Mouse (Mus musculus) hindbrain, embryonic 16.5 days (tissue): ENCODE results near the gene Myo16. TPM values are rescaled to one million over a fixed set of nuclear protein-coding genes. Genes with fewer than 3 reads are reported as not detected.

Experiments used
- ATAC-seq: fragments of 200-750 bp; cut with Nextera tagmentation; 2 replicates; pipeline ENCODE4 v1.8.0; 2017; ENCODE audit warnings: moderate TSS enrichment, moderate library complexity
- H3K27ac ChIP-seq: fragments of 300-500 bp; sonication (generic); 2 replicates; pipeline ENCODE4 v1.5.1; 2014; ENCODE audit warnings: low read depth, mild to moderate bottlenecking, control low read depth, low read length, moderate library complexity
- H3K27me3 ChIP-seq: fragments of 300-500 bp; sonication (generic); replicated peaks from 2 replicates; pipeline ENCODE4 v1.6.1; 2014; ENCODE audit warnings: low read length; ENCODE audit not compliant: control insufficient read depth, insufficient read depth
- H3K36me3 ChIP-seq: fragments of 300-500 bp; sonication (generic); 2 replicates; pipeline ENCODE4 v1.6.1; 2014; ENCODE audit warnings: mild to moderate bottlenecking, low read length, moderate library complexity, mixed read lengths; ENCODE audit not compliant: control insufficient read depth, insufficient read depth
- H3K4me1 ChIP-seq: fragments of 300-500 bp; sonication (generic); 2 replicates; pipeline ENCODE4 v1.6.1; 2014; ENCODE audit warnings: low read depth, low read length; ENCODE audit not compliant: control insufficient read depth, insufficient read depth
- H3K4me2 ChIP-seq: fragments of 300-500 bp; sonication (generic); 2 replicates; pipeline ENCODE4 v1.6.1; 2014; ENCODE audit warnings: mild to moderate bottlenecking, low read length, control low read depth, moderate library complexity
- H3K4me3 ChIP-seq: fragments of 300-500 bp; sonication (generic); 2 replicates; pipeline ENCODE4 v1.5.1; 2014; ENCODE audit warnings: mild to moderate bottlenecking, low read length, control low read depth, moderate library complexity
- H3K9ac ChIP-seq: fragments of 300-500 bp; sonication (generic); 2 replicates; pipeline ENCODE4 v1.6.1; 2014; ENCODE audit warnings: low read depth, mild to moderate bottlenecking, control low read depth, low read length, moderate library complexity
- H3K9me3 ChIP-seq: fragments of 300-500 bp; sonication (generic); 2 replicates; pipeline ENCODE4 v1.6.1; 2014; ENCODE audit warnings: mild to moderate bottlenecking, low read length, moderate library complexity; ENCODE audit not compliant: control insufficient read depth
- WGBS: fragments of 180-500 bp; shearing (Covaris S2); extraction: QIAGEN DNeasy Blood & Tissue Kit; methylation state at CpG from one replicate; pipeline ENCODE4 v1.1.7; 2014; 5-methylcytosine and 5-hydroxymethylcytosine counted together
- polyA plus RNA-seq: library from polyadenylated mRNA; unstranded; fragments of >200 nt; fragmentation: Nextera tagmentation; extraction: Ambion mirVana; gene quantifications from 2 replicates; pipeline ENCODE4 v1.2.1, GENCODE M21; 2015

Gene Myo16
- polyA plus RNA-seq, 1 experiment from 2014 or later: 6.1 TPM

DNA sequence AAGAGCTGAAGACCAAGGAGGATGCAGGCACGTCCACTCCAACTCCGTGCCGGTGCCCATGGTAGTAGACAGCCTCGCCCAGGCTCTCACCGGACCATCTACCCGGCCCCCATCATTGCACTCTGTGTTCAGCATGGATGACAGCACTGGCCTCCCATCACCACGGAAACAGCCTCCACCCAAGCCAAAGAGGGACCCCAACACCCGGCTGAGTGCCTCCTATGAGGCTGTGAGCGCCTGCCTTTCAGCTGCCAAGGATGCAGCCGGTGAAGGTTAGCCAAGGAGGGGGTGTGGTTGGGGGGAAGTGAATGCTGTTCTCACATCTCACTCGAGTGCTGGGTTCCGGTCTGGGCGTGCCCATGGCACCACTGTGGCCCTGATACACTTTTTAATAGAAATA, 408.3 kb downstream of the Myo16 start:
- peak; percentile 27; the same call in 1 of the 2 replicates for ATAC-seq
- no peak overlapping the region for H3K27ac ChIP-seq
- no peaks in the 10 kb centered on the region for H3K4me1 ChIP-seq
- H3K4me2 ChIP-seq: no peak overlapping the region
- H3K4me3 ChIP-seq: no peak overlapping the region
- H3K36me3 ChIP-seq: no peaks in the 10 kb centered on the region
- H3K27me3 ChIP-seq: no peaks in the 10 kb centered on the region
- WGBS: 48% methylated on average over 13 of the region's 13 CpGs
- H3K9ac ChIP-seq: no peak overlapping the region; the same call in 1 of the 2 replicates
- no peaks in the 10 kb centered on the region for H3K9me3 ChIP-seq

DNA sequence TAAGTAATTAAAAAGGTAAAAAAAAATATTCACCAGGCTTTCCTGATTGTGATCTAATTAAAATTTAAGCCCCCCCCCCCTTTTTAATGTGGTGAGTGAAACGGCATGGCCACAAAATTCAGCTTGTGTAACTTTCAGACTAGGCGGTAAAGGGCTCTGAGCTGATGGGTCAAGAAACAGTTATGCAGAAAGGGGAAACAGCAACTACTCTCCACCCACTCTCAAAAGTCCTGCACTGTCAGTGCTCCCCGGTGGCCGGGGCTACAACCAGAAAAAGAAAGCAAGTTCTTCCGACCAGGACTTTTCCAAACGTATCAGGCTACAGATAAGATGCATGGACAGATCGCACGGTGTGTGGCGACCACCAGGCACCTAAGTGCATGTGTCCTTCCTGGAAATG, 408.9 kb downstream of the Myo16 start:
- Histone ChIP-seq H3K4me2 (no peak overlapping the region), H3K27me3 (no peaks in the 10 kb centered on the region), H3K9ac (no peak overlapping the region), H3K9me3 (no peaks in the 10 kb centered on the region), H3K4me1 (no peaks in the 10 kb centered on the region), H3K36me3 (no peaks in the 10 kb centered on the region), H3K27ac (no peak overlapping the region), H3K4me3 (no peak overlapping the region)
- ATAC-seq: no peak
- WGBS: 86% methylated on average over 9 of the region's 9 CpGs

DNA sequence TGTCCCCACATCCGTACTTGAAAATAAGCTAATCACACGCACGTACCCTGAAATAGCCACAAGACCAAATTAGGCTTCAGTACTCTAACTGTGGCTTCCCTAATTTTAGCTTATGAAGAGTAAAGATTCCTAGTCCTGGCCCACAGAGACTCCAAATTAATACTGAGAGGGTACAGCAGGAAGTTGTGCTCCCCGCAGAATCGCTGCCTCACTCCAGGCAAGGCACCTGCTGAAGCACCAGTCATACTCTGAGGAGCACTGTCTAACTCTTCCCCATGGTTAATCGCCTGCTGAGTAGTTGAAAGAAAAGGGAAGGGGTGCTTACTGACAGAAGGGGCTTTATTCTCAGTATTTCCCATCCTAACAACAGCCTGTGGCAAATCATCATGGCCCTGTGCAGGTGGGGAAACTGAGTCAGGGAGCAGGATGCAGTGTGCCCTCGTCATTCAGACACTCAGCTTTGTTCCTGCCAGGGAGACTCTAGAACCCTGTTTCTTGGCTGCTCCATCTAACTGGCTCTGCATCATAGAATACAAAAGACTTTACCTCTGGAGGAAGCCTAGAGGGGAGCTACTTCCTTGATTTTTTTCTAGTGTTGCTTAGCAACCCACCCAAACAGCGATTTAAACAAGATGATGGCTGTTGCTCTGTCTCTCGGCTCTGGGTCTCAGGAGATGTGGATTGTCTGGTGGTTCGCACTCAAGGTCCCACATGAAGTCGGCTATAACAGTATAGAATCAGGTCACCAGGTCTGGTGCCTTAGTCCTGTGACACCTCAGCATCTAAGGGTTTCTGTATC, 411.7 kb downstream of the Myo16 start:
- H3K36me3 ChIP-seq: peaks cover 2% of the 10 kb centered on the region; the same call in 1 of the 2 replicates
- H3K4me3 ChIP-seq: no peak overlapping the region
- H3K4me2 ChIP-seq: no peak overlapping the region
- H3K27ac ChIP-seq: no peak overlapping the region
- no peak for ATAC-seq
- no peaks in the 10 kb centered on the region for H3K9me3 ChIP-seq
- no peaks in the 10 kb centered on the region for H3K4me1 ChIP-seq
- H3K27me3 ChIP-seq: no peaks in the 10 kb centered on the region
- 73% methylated on average over 11 of the region's 11 CpGs for WGBS
- H3K9ac ChIP-seq: no peak overlapping the region

DNA sequence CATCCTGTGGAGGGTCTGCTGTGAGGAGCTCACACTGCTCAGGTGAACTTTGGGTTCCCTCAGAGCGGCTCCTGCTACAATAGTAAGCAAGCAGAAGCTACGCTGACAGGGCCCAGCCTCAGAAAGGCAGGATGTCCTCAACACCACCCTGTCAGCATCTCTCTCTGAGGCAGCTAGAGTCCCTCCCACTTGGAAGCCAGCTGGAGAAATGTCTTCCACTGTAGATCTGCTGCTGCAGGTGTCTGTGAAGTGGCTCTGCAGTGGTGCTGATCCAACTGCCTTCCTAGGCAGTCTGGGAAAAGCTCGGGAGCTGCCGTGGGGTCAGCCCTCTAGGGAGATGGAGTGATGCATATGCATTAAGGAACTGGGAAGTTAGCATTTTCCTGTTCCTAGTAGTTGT, 414.7 kb downstream of the Myo16 start:
- Histone ChIP-seq H3K36me3 (peaks cover 2% of the 10 kb centered on the region; the same call in 1 of the 2 replicates), H3K9me3 (no peaks in the 10 kb centered on the region), H3K27ac (no peak overlapping the region), H3K9ac (no peak overlapping the region; the same call in 1 of the 2 replicates), H3K4me3 (no peak overlapping the region), H3K4me1 (no peaks in the 10 kb centered on the region), H3K27me3 (no peaks in the 10 kb centered on the region), H3K4me2 (no peak overlapping the region)
- 65% methylated on average over 4 of the region's 4 CpGs for WGBS
- no peak for ATAC-seq

DNA sequence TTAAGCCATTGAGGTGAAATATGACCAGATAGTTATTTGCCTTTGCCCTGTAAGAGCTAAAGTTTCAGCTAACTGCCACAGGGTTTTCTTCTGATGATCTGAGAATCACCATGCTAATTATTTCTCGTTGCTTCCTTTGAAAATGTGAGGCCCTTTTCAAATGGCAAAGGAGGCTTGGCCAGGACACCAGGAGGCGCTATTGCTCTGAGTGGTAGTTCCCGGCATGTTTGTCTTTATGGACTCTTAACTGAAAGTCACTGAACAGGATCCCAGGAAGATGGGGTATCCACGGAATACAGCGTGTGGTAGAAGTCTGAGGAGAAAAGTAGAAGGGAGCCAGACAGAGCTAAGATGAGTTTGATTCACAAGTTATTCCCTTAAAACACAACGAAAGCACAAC, 420.4 kb downstream of the Myo16 start:
- Histone ChIP-seq H3K9me3 (no peaks in the 10 kb centered on the region), H3K4me2 (no peak overlapping the region), H3K9ac (no peak overlapping the region), H3K27me3 (no peaks in the 10 kb centered on the region), H3K4me1 (no peaks in the 10 kb centered on the region), H3K4me3 (no peak overlapping the region), H3K36me3 (peaks cover 2% of the 10 kb centered on the region; the same call in 1 of the 2 replicates), H3K27ac (no peak overlapping the region)
- WGBS: 18% methylated on average over 6 of the region's 6 CpGs
- no peak for ATAC-seq

DNA sequence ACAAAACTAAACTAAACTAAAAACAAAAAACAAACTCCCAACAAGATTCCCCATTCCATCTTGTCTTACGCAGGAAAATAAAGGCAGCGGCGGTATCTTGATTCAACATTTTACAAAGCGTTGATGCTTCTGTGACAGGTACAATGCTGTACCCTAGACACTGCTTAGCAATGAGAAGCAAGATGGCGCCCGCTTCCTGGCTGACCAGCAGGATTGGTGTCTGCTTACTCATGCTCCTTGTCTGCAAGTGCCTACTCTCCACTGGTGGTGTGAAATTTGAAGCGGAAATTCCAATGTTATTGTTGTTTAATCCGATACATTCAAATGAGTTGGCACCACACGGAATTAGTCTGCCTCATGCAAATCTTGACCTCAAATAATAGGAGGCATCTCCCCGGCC, 421.5 kb downstream of the Myo16 start:
- Histone ChIP-seq H3K27me3 (no peaks in the 10 kb centered on the region), H3K27ac (no peak overlapping the region), H3K36me3 (no peaks in the 10 kb centered on the region), H3K9ac (no peak overlapping the region), H3K4me2 (no peak overlapping the region), H3K9me3 (no peaks in the 10 kb centered on the region), H3K4me1 (no peaks in the 10 kb centered on the region), H3K4me3 (no peak overlapping the region)
- 77% methylated on average over 10 of the region's 10 CpGs for WGBS
- no peak for ATAC-seq

DNA sequence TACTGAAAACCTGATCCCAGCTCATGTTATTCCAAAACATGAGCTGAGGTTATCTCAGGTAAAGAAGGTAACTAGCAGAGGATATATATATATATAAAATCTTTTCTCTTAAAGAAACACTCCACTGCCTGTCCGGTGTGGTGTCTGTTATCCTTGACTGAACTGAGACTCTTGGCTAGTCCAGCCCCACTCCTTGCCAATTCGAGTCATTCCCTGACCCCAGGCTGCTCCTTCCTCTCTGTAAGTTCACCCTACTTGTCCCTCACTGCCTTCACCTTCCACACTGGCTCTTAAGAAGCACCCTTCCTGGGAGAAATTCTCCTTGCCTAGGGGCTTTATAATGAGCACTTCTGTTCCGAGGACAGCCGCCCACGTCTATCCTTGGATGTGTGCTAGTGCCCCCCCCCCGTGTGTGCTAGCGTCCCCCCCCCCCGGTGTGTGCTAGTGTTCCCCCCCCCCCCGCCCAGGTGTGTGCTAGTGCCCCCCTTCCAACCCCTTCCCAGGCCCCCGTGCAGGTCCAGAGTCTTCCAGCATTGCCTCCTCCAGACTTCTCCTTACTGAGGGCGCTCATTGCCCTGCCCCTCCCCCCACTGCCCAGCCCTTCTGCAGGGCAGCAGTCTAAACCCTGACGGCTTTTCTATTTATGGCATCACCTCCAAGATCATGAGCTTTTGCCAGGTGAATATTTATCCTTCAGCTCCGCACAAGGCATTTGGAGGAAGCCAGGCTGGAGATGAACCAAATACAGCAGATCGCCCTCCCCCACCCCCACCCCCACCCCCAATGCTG, 433.4 kb downstream of the Myo16 start:
- H3K4me3 ChIP-seq: no peak overlapping the region
- 0 out of 2 replicates have a peak, but pooled peaks have one; percentile 71 for ATAC-seq
- no peaks in the 10 kb centered on the region for H3K9me3 ChIP-seq
- 30% methylated on average over 10 of the region's 14 CpGs for WGBS
- H3K27ac ChIP-seq: no peak overlapping the region
- H3K27me3 ChIP-seq: no peaks in the 10 kb centered on the region
- no peaks in the 10 kb centered on the region for H3K36me3 ChIP-seq
- H3K9ac ChIP-seq: no peak overlapping the region
- no peak overlapping the region for H3K4me2 ChIP-seq
- no peaks in the 10 kb centered on the region; the same call in 1 of the 2 replicates for H3K4me1 ChIP-seq

DNA sequence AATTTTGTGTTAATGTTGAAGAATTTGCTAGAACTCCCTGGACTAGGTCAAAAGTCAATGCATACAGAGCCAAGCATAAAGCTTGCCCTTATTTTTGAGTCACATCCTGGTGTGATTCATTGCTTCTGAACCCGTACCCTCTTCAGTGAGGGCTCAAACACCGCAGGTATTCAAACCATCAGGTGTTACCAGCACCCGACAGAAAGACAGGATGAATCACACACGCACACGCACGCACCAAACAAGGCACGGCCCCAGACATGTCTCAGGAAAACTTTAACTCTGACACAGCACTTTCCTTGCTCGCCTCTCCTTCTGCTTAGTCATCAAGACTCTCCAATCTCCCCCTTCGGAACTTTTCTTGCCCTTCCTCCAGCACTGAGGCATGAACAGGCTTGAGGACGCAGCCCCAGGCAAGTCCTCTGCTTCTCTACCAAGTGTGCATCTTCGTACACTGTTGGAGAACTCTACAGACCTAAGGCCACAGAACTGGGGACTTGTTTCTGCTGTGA, 435.8 kb downstream of the Myo16 start:
- no peaks in the 10 kb centered on the region for H3K9me3 ChIP-seq
- no peaks in the 10 kb centered on the region; the same call in 1 of the 2 replicates for H3K4me1 ChIP-seq
- H3K9ac ChIP-seq: no peak overlapping the region
- H3K4me2 ChIP-seq: no peak overlapping the region
- H3K36me3 ChIP-seq: no peaks in the 10 kb centered on the region
- no peak overlapping the region for H3K27ac ChIP-seq
- ATAC-seq: no peak
- 86% methylated on average over 11 of the region's 11 CpGs for WGBS
- no peaks in the 10 kb centered on the region for H3K27me3 ChIP-seq
- H3K4me3 ChIP-seq: no peak overlapping the region

DNA sequence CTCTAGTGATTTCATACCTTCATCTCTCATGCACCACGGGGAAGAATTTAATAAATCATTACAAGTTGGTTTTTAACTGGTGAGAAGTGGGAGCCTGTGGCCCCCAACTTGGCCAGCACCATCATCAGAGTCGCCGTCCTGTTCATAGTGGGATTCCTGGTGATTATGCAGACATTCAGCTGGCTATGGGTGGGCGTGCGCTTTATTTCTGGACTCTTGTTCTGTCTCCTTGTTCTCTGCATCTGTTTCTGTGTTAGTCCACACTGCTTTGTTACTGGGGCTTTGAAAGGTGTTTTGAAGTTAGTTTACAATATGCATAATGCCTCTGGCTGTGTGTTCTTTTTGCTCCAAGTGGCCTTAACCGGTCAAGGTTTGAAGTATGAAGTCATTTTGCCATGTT, 439.2 kb downstream of the Myo16 start:
- 90% methylated on average over 6 of the region's 6 CpGs for WGBS
- no peak overlapping the region for H3K4me2 ChIP-seq
- ATAC-seq: no peak

More for the DNA sequence above, 439.2 kb downstream of the Myo16 start:
- H3K27ac ChIP-seq: no peak overlapping the region
- H3K36me3 ChIP-seq: no peaks in the 10 kb centered on the region
- no peaks in the 10 kb centered on the region for H3K9me3 ChIP-seq
- H3K4me3 ChIP-seq: no peak overlapping the region
- no peaks in the 10 kb centered on the region for H3K4me1 ChIP-seq
- no peak overlapping the region for H3K9ac ChIP-seq
- no peaks in the 10 kb centered on the region for H3K27me3 ChIP-seq
